Mouse (Mus musculus) embryo, embryonic 9.5 days (tissue): Measurements from ENCODE around the gene Fdxr.

ENCODE experiments used
- DNase-seq: peaks from one replicate; pipeline ENCODE4 v3.0.0-alpha.2; 2017; ENCODE audit errors: extremely low spot score

Fdxr gene

GRCm38 (mm10) chr11:115289885-115290284, 13.0 kb upstream of the Fdxr start:
- no peak for DNase-seq

GRCm38 (mm10) chr11:115288305-115288704, 11.5 kb upstream of the Fdxr start:
- DNase-seq: no peak

GRCm38 (mm10) chr11:115287386-115287785, 10.5 kb upstream of the Fdxr start:
- DNase-seq: no peak

GRCm38 (mm10) chr11:115286201-115286993, 9.5 kb upstream of the Fdxr start:
- DNase-seq: no peak

- no peak for DNase-seq
Observed at GRCm38 (mm10) chr11:115285282-115285681, 8.4 kb upstream of the Fdxr start.

GRCm38 (mm10) chr11:115283891-115284620, 7.2 kb upstream of the Fdxr start:
- no peak for DNase-seq

- no peak for DNase-seq
Observed at GRCm38 (mm10) chr11:115283486-115283765, 6.6 kb upstream of the Fdxr start.

GRCm38 (mm10) chr11:115282723-115283485, 6.1 kb upstream of the Fdxr start:
- no peak for DNase-seq

- no peak for DNase-seq
Observed at GRCm38 (mm10) chr11:115282295-115282694, 5.4 kb upstream of the Fdxr start.

- no peak for DNase-seq
Observed at GRCm38 (mm10) chr11:115279726-115280125, 2.9 kb upstream of the Fdxr start.

- DNase-seq: no peak
Observed at GRCm38 (mm10) chr11:115278176-115278575, 1.3 kb upstream of the Fdxr start.

- DNase-seq: no peak
Observed at GRCm38 (mm10) chr11:115277604-115277975, 740 bp upstream of the Fdxr start.

GRCm38 (mm10) chr11:115275954-115276353, 896 bp downstream of the Fdxr start:
- no peak for DNase-seq

GRCm38 (mm10) chr11:115275509-115275908, 1.3 kb downstream of the Fdxr start:
- no peak for DNase-seq

GRCm38 (mm10) chr11:115274771-115275170, 2.1 kb downstream of the Fdxr start:
- no peak for DNase-seq

GRCm38 (mm10) chr11:115274178-115274577, 2.7 kb downstream of the Fdxr start:
- DNase-seq: no peak

GRCm38 (mm10) chr11:115273735-115274134, 3.1 kb downstream of the Fdxr start:
- DNase-seq: no peak

GRCm38 (mm10) chr11:115272894-115273498, 3.9 kb downstream of the Fdxr start:
- no peak for DNase-seq

GRCm38 (mm10) chr11:115271481-115271880, 5.4 kb downstream of the Fdxr start:
- DNase-seq: no peak

- DNase-seq: no peak
Observed at GRCm38 (mm10) chr11:115271052-115271451, 5.8 kb downstream of the Fdxr start.

- peak; percentile 82 for DNase-seq
Observed at GRCm38 (mm10) chr11:115270148-115270861, 6.5 kb downstream of the Fdxr start.
